Mouse (Mus musculus) hindbrain, embryonic 11.5 days (tissue): ENCODE results near the gene Metrn. TPM values are rescaled to one million over a fixed set of nuclear protein-coding genes. Genes with fewer than 3 reads are reported as not detected.
A peak's percentile ranks its signal among the peaks of the same experiment; 100 is the strongest.

Source experiments
- ATAC-seq: fragments of 200-750 bp; cut with Nextera tagmentation; 2 replicates; pipeline ENCODE4 v1.8.0; 2017; ENCODE audit warnings: mild to moderate bottlenecking, moderate TSS enrichment, moderate library complexity; ENCODE audit not compliant: low FRiP score
- DNase-seq: peaks from one replicate; pipeline ENCODE4 v3.0.0-alpha.2; 2015; ENCODE audit warnings: low spot score
- H3K27ac ChIP-seq: fragments of 300-500 bp; sonication (generic); 2 replicates; pipeline ENCODE4 v1.5.1; 2014; ENCODE audit warnings: mild to moderate bottlenecking, low read depth, low read length
- H3K27me3 ChIP-seq: fragments of 300-500 bp; sonication (generic); 2 replicates; pipeline ENCODE4 v1.6.1; 2014; ENCODE audit warnings: mild to moderate bottlenecking, low read length, moderate library complexity, mixed read lengths; ENCODE audit not compliant: control insufficient read depth, insufficient read depth
- H3K36me3 ChIP-seq: fragments of 300-500 bp; sonication (generic); 2 replicates; pipeline ENCODE4 v1.6.1; 2014; ENCODE audit warnings: mild to moderate bottlenecking, low read length, moderate library complexity, mixed read lengths; ENCODE audit not compliant: control insufficient read depth, insufficient read depth
- H3K4me1 ChIP-seq: fragments of 300-500 bp; sonication (generic); replicated peaks from 2 replicates; pipeline ENCODE4 v1.6.1; 2014; ENCODE audit warnings: low read length, mixed read lengths; ENCODE audit not compliant: control insufficient read depth, insufficient read depth
- H3K4me2 ChIP-seq: fragments of 300-500 bp; sonication (generic); replicated peaks from 2 replicates; pipeline ENCODE4 v1.6.1; 2014; ENCODE audit warnings: mild to moderate bottlenecking, low read depth, low read length
- H3K4me3 ChIP-seq: fragments of 300-500 bp; sonication (generic); 2 replicates; pipeline ENCODE4 v1.5.1; 2014; ENCODE audit warnings: low read depth, low read length
- H3K9ac ChIP-seq: fragments of 300-500 bp; sonication (generic); 2 replicates; pipeline ENCODE4 v1.6.1; 2014; ENCODE audit warnings: low read depth, low read length
- H3K9me3 ChIP-seq: fragments of 300-500 bp; sonication (generic); 2 replicates; pipeline ENCODE4 v1.6.1; 2016; ENCODE audit warnings: low read length; ENCODE audit not compliant: control insufficient read depth
- WGBS: fragments of 180-500 bp; shearing (Covaris S2); extraction: QIAGEN DNeasy Blood & Tissue Kit; methylation state at CpG from one replicate; pipeline ENCODE4 v1.1.7; 2014; 5-methylcytosine and 5-hydroxymethylcytosine counted together
- polyA plus RNA-seq: library from polyadenylated mRNA; unstranded; fragments of >200 nt; fragmentation: Nextera tagmentation; extraction: Ambion mirVana; gene quantifications from 2 replicates; pipeline ENCODE4 v1.2.1, GENCODE M21; 2014

Gene Metrn
- polyA plus RNA-seq, 1 experiment from 2014 or later = 16.9 TPM

DNA sequence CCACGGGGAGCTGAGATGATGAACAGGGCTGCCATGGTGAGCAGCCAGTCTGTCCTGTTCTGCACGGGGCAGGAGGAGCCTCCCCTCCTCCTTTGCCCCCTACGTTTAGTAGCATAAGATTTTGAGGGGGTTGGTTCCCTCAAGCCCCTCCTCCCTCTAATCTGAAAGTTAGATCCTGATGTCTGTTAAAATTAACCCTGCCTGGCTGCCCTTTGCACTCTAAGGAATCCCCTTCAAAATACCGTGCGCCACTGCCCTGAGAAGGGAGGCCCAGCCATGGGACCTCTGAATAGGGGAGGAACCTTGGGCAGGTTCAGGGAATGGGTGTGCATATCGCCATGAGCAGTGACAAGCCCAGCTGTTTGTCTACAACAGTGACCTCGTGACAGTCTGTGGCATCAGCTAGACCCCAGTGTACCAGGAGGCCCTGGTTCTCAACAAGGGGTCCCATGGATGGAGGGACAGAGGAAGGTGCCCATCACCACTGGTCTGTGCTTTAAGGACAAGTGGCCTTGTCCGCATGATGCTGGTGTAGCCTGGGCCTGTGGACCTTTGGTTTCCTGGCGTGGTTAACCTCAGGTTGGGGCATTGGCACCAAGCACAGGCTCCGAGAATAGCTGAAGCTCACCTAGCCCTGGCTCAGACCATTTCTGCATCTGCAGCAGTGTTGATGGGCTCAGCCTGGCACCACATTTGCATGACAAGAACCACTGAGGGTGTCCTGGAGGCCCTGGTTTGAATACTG lies 21.4 kb downstream of the Metrn start:
- no peak overlapping the region for H3K4me3 ChIP-seq
- no peaks in the 10 kb centered on the region for H3K9me3 ChIP-seq
- H3K9ac ChIP-seq = no peak overlapping the region
- no peak for ATAC-seq
- peaks cover 4% of the 10 kb centered on the region for H3K4me1 ChIP-seq
- H3K36me3 ChIP-seq = no peaks in the 10 kb centered on the region
- 80% methylated on average over 10 of the region's 10 CpGs for WGBS
- H3K27ac ChIP-seq = no peak overlapping the region
- H3K4me2 ChIP-seq = no peak overlapping the region
- no peak for DNase-seq
- no peaks in the 10 kb centered on the region for H3K27me3 ChIP-seq

DNA sequence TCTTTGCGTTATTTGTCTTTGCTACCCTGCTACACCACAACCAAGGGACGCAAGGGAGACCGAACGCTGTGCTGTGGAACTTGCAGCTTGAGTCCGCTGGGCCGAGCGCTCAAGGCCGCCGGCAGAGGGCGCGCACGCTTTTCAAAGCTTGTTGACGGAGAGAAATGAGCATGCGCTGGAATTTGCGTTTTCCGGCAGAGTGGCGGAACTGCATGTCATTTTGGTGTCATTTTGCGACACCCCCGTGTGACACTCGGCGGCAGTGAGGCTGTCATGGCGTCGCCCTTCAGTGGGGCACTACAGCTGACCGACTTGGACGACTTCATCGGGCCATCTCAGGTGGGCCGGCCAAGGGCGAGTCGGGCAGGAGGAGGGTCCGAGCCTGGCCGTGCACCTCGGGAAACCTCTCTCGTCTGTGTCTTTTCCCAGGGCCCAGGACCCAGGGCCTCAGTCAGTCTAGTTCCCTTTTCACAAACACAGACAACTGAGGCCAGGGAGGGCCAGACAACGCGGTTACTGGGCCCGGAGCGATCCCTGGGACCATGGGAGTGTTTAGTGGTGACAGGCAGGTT lies 23.3 kb downstream of the Metrn start, which contains the start of gene Narfl:
Gene Narfl (plus strand): TSS at position 228 of the 572 bp plus-strand sequence.
- H3K4me2 ChIP-seq = peak within 1 kb of the TSS; percentile 85
- H3K27ac ChIP-seq = no peak within 1 kb of the TSS
- DNase-seq (peak; percentile 99), ATAC-seq (peak; percentile 85)
- H3K36me3 ChIP-seq = no peaks in the 10 kb centered on the region
- H3K4me3 ChIP-seq = peak within 1 kb of the TSS; percentile 72
- no peaks in the 10 kb centered on the region for H3K9me3 ChIP-seq
- WGBS = under 1% methylated on average over 37 of the region's 37 CpGs
- H3K27me3 ChIP-seq = no peaks in the 10 kb centered on the region
- H3K4me1 ChIP-seq = peaks cover 4% of the 10 kb centered on the region
- peak within 1 kb of the TSS; percentile 75 for H3K9ac ChIP-seq

GRCm38 (mm10) chr17:25769331-25769730 lies 27.6 kb downstream of the Metrn start:
- H3K27me3 ChIP-seq = 0 out of 2 replicates have a peak, but pooled peaks cover 2% of the 10 kb centered on the region
- H3K4me2 ChIP-seq = no peak overlapping the region
- no peaks in the 10 kb centered on the region for H3K9me3 ChIP-seq
- 56% methylated on average over 9 of the region's 9 CpGs for WGBS
- DNase-seq = no peak
- peaks cover 4% of the 10 kb centered on the region for H3K4me1 ChIP-seq
- no peak overlapping the region for H3K4me3 ChIP-seq
- H3K36me3 ChIP-seq = no peaks in the 10 kb centered on the region
- H3K27ac ChIP-seq = no peak overlapping the region
- H3K9ac ChIP-seq = no peak overlapping the region
- no peak for ATAC-seq

GRCm38 (mm10) chr17:25765886-25766285 lies 31.1 kb downstream of the Metrn start:
- Histone ChIP-seq H3K9me3 (no peaks in the 10 kb centered on the region), H3K27ac (no peak overlapping the region), H3K27me3 (0 out of 2 replicates have a peak, but pooled peaks cover 2% of the 10 kb centered on the region), H3K36me3 (no peaks in the 10 kb centered on the region), H3K4me2 (no peak overlapping the region), H3K4me3 (no peak overlapping the region), H3K4me1 (no peaks in the 10 kb centered on the region), H3K9ac (no peak overlapping the region)
- ATAC-seq = peak; percentile 53; the same call in 1 of the 2 replicates
- WGBS = 50% methylated on average over 5 of the region's 5 CpGs
- peak; percentile 68 for DNase-seq

DNA sequence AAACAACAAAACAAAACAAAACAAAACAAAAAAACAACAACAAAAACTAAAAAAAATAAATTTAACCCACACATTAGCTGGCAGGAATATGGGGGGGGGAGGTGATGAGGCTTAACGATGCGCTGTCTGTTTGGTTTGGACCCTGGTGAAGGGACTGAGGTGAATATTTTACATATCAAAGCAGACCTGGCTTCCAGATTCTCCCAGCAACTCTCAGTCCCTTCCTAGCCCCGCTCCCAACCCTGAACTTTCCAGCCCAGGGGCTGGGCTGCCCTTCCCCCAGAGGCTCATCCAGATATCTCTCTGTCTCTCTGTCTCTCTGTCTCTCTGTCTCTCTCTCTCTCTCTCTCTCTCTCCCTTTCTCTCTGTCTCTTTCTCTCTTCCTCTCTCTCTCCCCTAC lies 34.3 kb downstream of the Metrn start:
- no peak for ATAC-seq

DNA sequence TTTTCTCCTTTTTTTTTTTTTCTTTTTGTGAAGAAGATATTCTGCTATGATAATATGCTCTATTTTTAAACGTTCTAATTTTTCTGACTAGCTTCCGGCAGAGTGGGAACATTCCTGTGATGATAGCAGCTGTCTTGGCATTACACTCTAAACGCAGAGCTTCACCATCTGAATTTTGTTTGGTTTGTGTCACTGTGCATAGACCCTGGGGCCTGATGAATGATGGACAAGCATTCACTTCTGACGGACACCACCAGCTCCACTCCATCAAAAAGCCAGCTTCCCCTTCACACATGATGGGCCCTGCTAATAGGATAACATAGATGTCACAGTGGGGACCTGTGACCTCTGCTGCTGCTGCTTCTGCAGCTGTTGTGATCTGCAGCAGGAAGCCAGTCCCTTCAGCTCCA lies 35.4 kb downstream of the Metrn start:
- WGBS = 34% methylated on average over 4 of the region's 4 CpGs
- no peaks in the 10 kb centered on the region for H3K27me3 ChIP-seq
- H3K4me3 ChIP-seq = no peak overlapping the region
- no peaks in the 10 kb centered on the region for H3K4me1 ChIP-seq
- no peaks in the 10 kb centered on the region for H3K36me3 ChIP-seq
- DNase-seq = peak; percentile 32
- H3K27ac ChIP-seq = no peak overlapping the region
- no peak overlapping the region for H3K4me2 ChIP-seq
- no peak overlapping the region for H3K9ac ChIP-seq
- no peak for ATAC-seq
- H3K9me3 ChIP-seq = no peaks in the 10 kb centered on the region

More for the DNA sequence above, 34.3 kb downstream of the Metrn start:
- no peak overlapping the region for H3K4me2 ChIP-seq
- no peak overlapping the region for H3K4me3 ChIP-seq
- H3K36me3 ChIP-seq = no peaks in the 10 kb centered on the region
- H3K9me3 ChIP-seq = no peaks in the 10 kb centered on the region
- H3K9ac ChIP-seq = no peak overlapping the region
- 32% methylated on average over 3 of the region's 3 CpGs for WGBS
- H3K27me3 ChIP-seq = no peaks in the 10 kb centered on the region
- H3K4me1 ChIP-seq = no peaks in the 10 kb centered on the region
- DNase-seq = no peak
- H3K27ac ChIP-seq = no peak overlapping the region

GRCm38 (mm10) chr17:25760148-25760547 lies 36.8 kb downstream of the Metrn start:
- H3K9me3 ChIP-seq = no peaks in the 10 kb centered on the region
- 73% methylated on average over 8 of the region's 8 CpGs for WGBS
- DNase-seq (no peak), ATAC-seq (no peak)
- no peaks in the 10 kb centered on the region for H3K36me3 ChIP-seq
- H3K27ac ChIP-seq = no peak overlapping the region
- H3K9ac ChIP-seq = no peak overlapping the region
- no peaks in the 10 kb centered on the region for H3K4me1 ChIP-seq
- no peak overlapping the region for H3K4me3 ChIP-seq
- no peaks in the 10 kb centered on the region for H3K27me3 ChIP-seq
- H3K4me2 ChIP-seq = no peak overlapping the region

- no peak overlapping the region for H3K4me3 ChIP-seq
- no peak overlapping the region for H3K9ac ChIP-seq
- no peaks in the 10 kb centered on the region for H3K9me3 ChIP-seq
- no peak for ATAC-seq
- H3K27me3 ChIP-seq = no peaks in the 10 kb centered on the region
- WGBS = 73% methylated on average over 3 of the region's 3 CpGs
- no peak overlapping the region for H3K27ac ChIP-seq
- no peaks in the 10 kb centered on the region for H3K36me3 ChIP-seq
- H3K4me1 ChIP-seq = no peaks in the 10 kb centered on the region
- no peak overlapping the region for H3K4me2 ChIP-seq
- no peak for DNase-seq
Measured at GRCm38 (mm10) chr17:25757691-25758090, 39.2 kb downstream of the Metrn start.
